Comparison of ENCODE assay signal across 10 mouse cellular contexts in the genomic region with DNA sequence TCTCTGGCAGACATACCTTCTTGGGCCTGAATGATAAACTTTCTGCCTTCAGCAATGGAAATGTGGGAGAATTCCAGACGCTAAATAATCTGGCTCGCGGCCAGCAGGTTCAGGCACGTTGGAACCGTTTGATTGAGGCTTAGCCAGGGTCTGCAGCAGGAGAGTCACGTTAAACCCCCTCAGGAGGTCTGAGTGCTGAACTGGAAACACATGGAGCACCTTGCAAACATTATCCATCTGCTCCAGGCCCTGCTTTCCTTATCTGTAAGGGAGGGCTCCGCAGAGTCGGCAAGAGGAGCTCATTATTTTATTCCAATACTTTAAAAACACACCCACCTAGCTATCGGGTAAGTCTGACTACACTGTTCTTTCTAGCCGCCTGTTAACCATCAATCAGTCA. TPM values are rescaled to one million over a fixed set of nuclear protein-coding genes. Genes with fewer than 3 reads are reported as not detected.
DNase-seq lines count a peak whose midpoint lies in the region; ATAC-seq lines count a peak whose summit lies in the region.
"Had no signal": no experiment of that assay in that cellular context is flagged by ENCODE, and none has a peak within 500 bp of the region (broad histone marks: within the 10 kb centered on the region; RNA-seq: fewer than 3 reads in every experiment).

No protein-coding gene starts in this region.

- no peak overlapping the region for H3K4me3 ChIP-seq in forebrain, embryonic 14.5 days (ENCODE audit: low read depth, low read length)
- H3K4me3 ChIP-seq in limb, embryonic 11.5 days (ENCODE audit: low read depth, low read length), result no peak overlapping the region
- H3K4me3 ChIP-seq in stomach, embryonic 14.5 days (ENCODE audit: low read depth, low read length), result no peak overlapping the region
- H3K4me3 ChIP-seq: megakaryocyte, embryonic 14.5 days had no signal

- no peak overlapping the region for H3K9ac ChIP-seq in forebrain, embryonic 14.5 days (ENCODE audit: low read length)
- H3K9ac ChIP-seq in limb, embryonic 11.5 days (ENCODE audit: low read length), result no peak overlapping the region
- no peak overlapping the region for H3K9ac ChIP-seq in stomach, embryonic 14.5 days (replicated peaks; ENCODE audit: low read depth, low read length)

- H3K27ac ChIP-seq in forebrain, embryonic 14.5 days (ENCODE audit: low read depth, low read length), result no peak overlapping the region
- no peak overlapping the region for H3K27ac ChIP-seq in limb, embryonic 11.5 days (replicated peaks; ENCODE audit: low read depth, low read length)
- H3K27ac ChIP-seq in stomach, embryonic 14.5 days (ENCODE audit: low read length), result no peak overlapping the region

- H3K4me1 ChIP-seq in forebrain, embryonic 14.5 days (ENCODE audit: control insufficient read depth, insufficient read depth, low read length), result peaks cover 13% of the 10 kb centered on the region
- peaks cover 18% of the 10 kb centered on the region for H3K4me1 ChIP-seq in limb, embryonic 11.5 days (ENCODE audit: control insufficient read depth, insufficient read depth, low read length)
- peaks cover 27% of the 10 kb centered on the region for H3K4me1 ChIP-seq in stomach, embryonic 14.5 days (ENCODE audit: control insufficient read depth, insufficient read depth, low read length)
- H3K4me1 ChIP-seq: megakaryocyte, embryonic 14.5 days had no signal

- WGBS in forebrain, embryonic 14.5 days, result 2% methylated on average over 10 of the region's 10 CpGs
- 2% methylated on average over 10 of the region's 10 CpGs for WGBS in limb, embryonic 11.5 days
- 2% methylated on average over 10 of the region's 10 CpGs for WGBS in stomach, embryonic 14.5 days

- H3K9me3 ChIP-seq in forebrain, embryonic 14.5 days (replicated peaks; ENCODE audit: control insufficient read depth, low read length), result no peaks in the 10 kb centered on the region
- H3K9me3 ChIP-seq in limb, embryonic 11.5 days (ENCODE audit: control insufficient read depth, low read length), result no peaks in the 10 kb centered on the region
- H3K9me3 ChIP-seq in stomach, embryonic 14.5 days (ENCODE audit: control insufficient read depth, low read depth, low read length), result no peaks in the 10 kb centered on the region
- H3K9me3 ChIP-seq: G1E had no signal

- no peaks in the 10 kb centered on the region for H3K36me3 ChIP-seq in forebrain, embryonic 14.5 days (ENCODE audit: control insufficient read depth, insufficient read depth, low read length)
- no peaks in the 10 kb centered on the region for H3K36me3 ChIP-seq in limb, embryonic 11.5 days (ENCODE audit: control insufficient read depth, insufficient read depth, low read length)
- H3K36me3 ChIP-seq in stomach, embryonic 14.5 days (ENCODE audit: control insufficient read depth, insufficient read depth, low read length), result no peaks in the 10 kb centered on the region
- H3K36me3 ChIP-seq: G1E had no signal

- no peak overlapping the region for H3K4me2 ChIP-seq in forebrain, embryonic 14.5 days (ENCODE audit: low read length)
- no peak overlapping the region for H3K4me2 ChIP-seq in limb, embryonic 11.5 days (ENCODE audit: low read depth, severe bottlenecking)
- no peak overlapping the region for H3K4me2 ChIP-seq in stomach, embryonic 14.5 days (replicated peaks; ENCODE audit: low read depth, low read length)

- ATAC-seq in forebrain, embryonic 14.5 days, result peak; percentile 82
- ATAC-seq in limb, embryonic 11.5 days (ENCODE audit: insufficient number of reproducible peaks, low FRiP score, low TSS enrichment, low read depth), result 0 out of 2 replicates have a peak, but pooled peaks have one; percentile 77
- ATAC-seq in stomach, embryonic 14.5 days (ENCODE audit: insufficient number of reproducible peaks, insufficient read depth, low FRiP score, low read depth), result peak; percentile 33; the same call in 1 of the 2 replicates

- peak; percentile 36 for DNase-seq in left cerebral cortex, postnatal 4 days
- DNase-seq in left cerebral cortex, adult 8-10 months (ENCODE audit: low spot score in 2 of 2), result no peak
- peak; percentile 74 for DNase-seq in forebrain, embryonic 14.5 days (ENCODE audit: low spot score)
- peak; percentile 82 for DNase-seq in limb, embryonic 11.5 days (ENCODE audit: low spot score)
- no peak for DNase-seq in frontal cortex, postnatal 14 days (ENCODE audit: low spot score in 2 of 2)
- no peak for DNase-seq in frontal cortex, postnatal 25 days (ENCODE audit: low spot score in 2 of 2)
- no peak for DNase-seq in layer of hippocampus, adult 11-12 months (ENCODE audit: low spot score)

- H3K27me3 ChIP-seq in forebrain, embryonic 14.5 days (replicated peaks; ENCODE audit: control insufficient read depth, insufficient read depth, low read length), result no peaks in the 10 kb centered on the region
- no peaks in the 10 kb centered on the region for H3K27me3 ChIP-seq in limb, embryonic 11.5 days (ENCODE audit: control insufficient read depth, insufficient read depth, low read length)
- no peaks in the 10 kb centered on the region for H3K27me3 ChIP-seq in stomach, embryonic 14.5 days (ENCODE audit: control insufficient read depth, insufficient read depth, low read length)
- H3K27me3 ChIP-seq: megakaryocyte, embryonic 14.5 days had no signal

- intact Hi-C loops in left cerebral cortex, postnatal 4 days (cut with DNase I), result no loop called here

RNA-seq across cellular contexts. Expression of a gene that starts 52.3 kb away (rescaled TPM):
- total RNA-seq in left cerebral cortex, postnatal 4 days (2021), result 10 to 100 TPM; 23.2 to 25.9 TPM
- 10 to 100 TPM; 11.9 to 19.9 (median 16.4) TPM for total RNA-seq in left cerebral cortex, adult 8-10 months (2022)
- polyA plus RNA-seq in forebrain, embryonic 14.5 days (2014; fragmentation: Nextera tagmentation; extraction: Ambion mirVana), result 14.9 and 16.2 TPM in 2 replicates
- polyA plus RNA-seq in limb, embryonic 11.5 days (2014; fragmentation: Nextera tagmentation; extraction: Ambion mirVana), result 42.3 and 50.0 TPM in 2 replicates
- 17.9 and 19.5 TPM in 2 replicates for polyA plus RNA-seq in stomach, embryonic 14.5 days (2014; fragmentation: Nextera tagmentation; extraction: Ambion mirVana)

Comparison
In these comparisons a context has a peak if more than half of its experiments do, and no peak if none do; other contexts are left out.
1. DNase-seq: peak in left cerebral cortex, postnatal 4 days (single experiment), forebrain, embryonic 14.5 days (single experiment) and limb, embryonic 11.5 days (single experiment); none in left cerebral cortex, adult 8-10 months (0 of 2), frontal cortex, postnatal 14 days (0 of 2), frontal cortex, postnatal 25 days (0 of 2) and layer of hippocampus, adult 11-12 months (single experiment).
2. Peak in every context shown above with its lines, with median percentiles within 50 percentile points of each other: ATAC-seq.